Mouse (Mus musculus) duodenum, adult 2 months (tissue): ENCODE measurements around the gene Zfp60. TPM values are rescaled to one million over a fixed set of nuclear protein-coding genes. Genes with fewer than 3 reads are reported as not detected.

Experiments
- polyA plus RNA-seq: library from polyadenylated mRNA; depleted of rRNA; stranded (reverse); fragments of >200 nt; gene quantifications from 2 replicates; pipeline ENCODE4 v1.2.3, GENCODE M21; 2012; ENCODE audit warnings: low replicate concordance; rRNA removed

The Zfp60 gene
- polyA plus RNA-seq: 0.34 and 0.52 TPM in 2 replicates

DNA sequence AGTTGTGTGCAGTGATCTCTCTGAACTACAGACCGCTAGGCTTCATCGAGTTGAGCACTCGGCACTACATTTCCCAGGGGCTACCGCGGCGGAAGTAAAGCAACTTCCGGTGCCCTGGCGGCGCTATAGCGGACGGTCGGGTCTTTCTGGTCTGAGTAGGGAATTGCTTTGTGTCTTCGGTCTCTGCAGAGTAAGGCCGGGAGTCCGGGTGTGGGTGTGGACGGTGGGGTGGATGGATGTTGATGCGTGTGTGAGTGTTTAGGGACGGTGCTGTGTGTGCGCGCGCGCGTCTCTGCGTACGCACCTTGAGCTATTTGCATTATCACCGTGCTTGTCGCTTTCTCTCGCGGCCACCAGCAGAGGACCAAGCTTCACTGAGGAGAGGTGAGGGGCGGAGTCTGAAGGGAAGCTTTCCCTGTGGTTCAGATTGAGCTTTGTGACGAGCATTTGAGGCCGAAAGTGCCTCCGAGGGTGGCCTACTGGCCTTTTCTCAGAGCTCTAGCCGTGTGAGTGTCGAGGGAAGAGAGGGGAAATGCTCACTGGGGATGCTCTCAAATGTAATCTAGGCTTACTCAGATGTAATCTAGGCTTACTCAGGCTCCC, at the start of gene Zfp60:
Gene Zfp60 (plus strand): TSS at position 109 of the 603 bp plus-strand sequence.

DNA sequence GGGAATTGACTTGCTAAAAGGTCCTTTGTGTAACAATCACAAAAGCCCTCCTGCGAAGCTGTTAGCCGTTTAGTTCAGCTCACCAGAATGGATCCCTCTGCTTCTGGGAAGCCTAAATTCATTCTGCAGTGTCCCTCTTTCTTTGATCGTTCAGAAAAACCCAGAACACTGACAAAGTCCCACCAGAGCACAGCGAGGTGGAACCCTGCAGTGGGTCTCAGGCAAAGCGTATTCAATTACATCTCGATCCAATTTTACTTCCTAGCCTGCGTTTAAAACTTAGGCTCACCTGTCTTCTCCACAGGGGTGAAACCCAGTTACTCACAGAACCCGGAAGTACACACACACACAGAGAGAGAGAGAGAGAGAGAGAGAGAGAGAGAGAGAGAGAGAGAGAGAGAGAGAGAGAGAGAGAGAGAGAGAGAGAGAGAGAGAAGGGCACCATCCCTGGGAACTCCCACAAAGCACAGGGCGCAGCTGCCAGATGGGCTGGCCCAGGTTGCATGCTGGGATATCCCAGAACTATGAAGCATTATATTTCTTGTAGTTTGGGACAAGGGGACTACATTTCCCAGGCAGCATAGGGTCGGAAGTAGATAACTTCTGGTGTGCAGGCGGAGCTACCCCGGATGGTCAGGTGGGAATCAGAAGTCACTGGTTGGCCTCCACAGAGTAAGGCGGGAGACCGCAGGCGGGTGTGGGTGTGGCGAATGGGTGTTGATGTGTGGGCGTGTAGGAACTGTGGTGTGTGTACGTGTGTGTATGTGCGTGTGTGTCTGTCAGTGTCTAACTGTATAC, 42.2 kb upstream of the Zfp60 start, which contains the start of gene Zfp607b:
Gene Zfp607b (plus strand): TSS at position 526 of the 798 bp plus-strand sequence.

Other genes starting within 250 kb of the Zfp60 start
- 41.7 and 97.4 TPM in 2 replicates for gene Sertad1, start 244.5 kb upstream of the Zfp60 start, polyA plus RNA-seq
- gene Prx, start 232.1 kb upstream of the Zfp60 start, polyA plus RNA-seq: 0.41 and 0.70 TPM in 2 replicates
- 0.76 and 0.79 TPM in 2 replicates for gene Hipk4, start 208.1 kb upstream of the Zfp60 start, polyA plus RNA-seq
- 64.8 and 71.2 TPM in 2 replicates for gene Pld3, start 178.2 kb upstream of the Zfp60 start, polyA plus RNA-seq
- gene 2310022A10Rik, start 178.2 kb upstream of the Zfp60 start, polyA plus RNA-seq: 15.7 and 19.1 TPM in 2 replicates
- 27.6 and 31.4 TPM in 2 replicates for gene Akt2, start 139.8 kb upstream of the Zfp60 start, polyA plus RNA-seq
- gene Ttc9b, start 77.5 kb upstream of the Zfp60 start, polyA plus RNA-seq: 0.51 and 0.71 TPM in 2 replicates
- 20.3 and 23.1 TPM in 2 replicates for gene Map3k10, start 56.8 kb upstream of the Zfp60 start, polyA plus RNA-seq
- not detected in 2 replicates for gene Zfp607b, start 42.0 kb upstream of the Zfp60 start, polyA plus RNA-seq
- 0.07 and 0.08 TPM in 2 replicates for gene Zfp626, start 75.8 kb downstream of the Zfp60 start, polyA plus RNA-seq
- 0.09 TPM in 1 of 2 replicates, not detected in the other for gene Zfp59, start 107.2 kb downstream of the Zfp60 start, polyA plus RNA-seq
- 0.08 and 0.18 TPM in 2 replicates for gene Zfp607a, start 126.1 kb downstream of the Zfp60 start, polyA plus RNA-seq
- gene Zfp974, start 198.1 kb downstream of the Zfp60 start, polyA plus RNA-seq: 0.06 and 0.16 TPM in 2 replicates
- gene Zfp780b, start 247.8 kb downstream of the Zfp60 start, polyA plus RNA-seq: 0.11 and 0.21 TPM in 2 replicates